Mouse (Mus musculus) heart, adult 2 months (tissue): ENCODE measurements around the gene Rab1a. TPM values are rescaled to one million over a fixed set of nuclear protein-coding genes. Genes with fewer than 3 reads are reported as not detected.
"Not testable (repeated sequence)": the region's sequence is repeated elsewhere in the genome, so short reads cannot be mapped to it uniquely, and the experiment has no call there.

Experiments used
- DNase-seq, 2 experiments: peaks; one replicate each; pipeline ENCODE4 v3.0.0; 2021
- H3K27ac ChIP-seq: fragments of 200-600 bp; 2 replicates; pipeline ENCODE4 v1.8.1; 2022
- H3K27me3 ChIP-seq: fragments of 200-500 bp; 2 replicates; pipeline ENCODE4 v1.6.1; 2012; ENCODE audit warnings: mild to moderate bottlenecking, low read length, inconsistent platforms, mixed read lengths; ENCODE audit not compliant: control insufficient read depth, insufficient read depth
- H3K36me3 ChIP-seq: fragments of 200-500 bp; 2 replicates; pipeline ENCODE4 v1.6.1; 2012; ENCODE audit warnings: low read length, inconsistent platforms; ENCODE audit not compliant: control insufficient read depth, insufficient read depth
- H3K4me1 ChIP-seq: fragments of 200-500 bp; 2 replicates; pipeline ENCODE4 v1.6.1; 2011; ENCODE audit warnings: low read length; ENCODE audit not compliant: control insufficient read depth, insufficient read depth
- H3K4me3 ChIP-seq: fragments of 200-600 bp; 2 replicates; pipeline ENCODE4 v1.8.1; 2022
- H3K79me2 ChIP-seq: fragments of 200-500 bp; replicated peaks from 2 replicates; pipeline ENCODE4 v1.6.1; 2012; ENCODE audit warnings: mild to moderate bottlenecking, inconsistent platforms, low read length, moderate library complexity, mixed read lengths; ENCODE audit not compliant: control insufficient read depth, insufficient read depth
- H3K9ac ChIP-seq: fragments of 200-500 bp; 2 replicates; pipeline ENCODE4 v1.6.1; 2012; ENCODE audit warnings: low read depth, mild to moderate bottlenecking, control low read depth, inconsistent platforms, low read length, mixed read lengths
- CTCF ChIP-seq: fragments of 200-600 bp; IDR thresholded peaks from 2 replicates; pipeline ENCODE4 v1.8.1; 2022; ENCODE audit warnings: antibody characterized with exemption, mild to moderate bottlenecking, moderate library complexity
- EP300 ChIP-seq: fragments of 200-500 bp; IDR thresholded peaks from 2 replicates; pipeline ENCODE4 v1.6.1; 2011; ENCODE audit warnings: low read depth, low read length, control low read depth; ENCODE audit not compliant: insufficient read depth
- POLR2A ChIP-seq: fragments of 200-500 bp; IDR thresholded peaks from 2 replicates; pipeline ENCODE4 v1.6.1; 2011; ENCODE audit warnings: mild to moderate bottlenecking, low read depth, low read length, control low read depth; ENCODE audit not compliant: insufficient read depth
- WGBS: fragments of 180-500 bp; shearing (Covaris S2); methylation state at CpG from one replicate; pipeline ENCODE4 v1.1.7; 2018; 5-methylcytosine and 5-hydroxymethylcytosine counted together
- intact Hi-C: fragments of 180-260 bp; cut with DNase I; formaldehyde crosslinking; loops from one replicate; pipeline ENCODE4 v1.15.1; 2025
- long read RNA-seq: library from polyadenylated mRNA; stranded (forward); transcript quantifications from one replicate; pipeline ENCODE4 v2.0.0, GENCODE M21; 2021
- polyA plus RNA-seq: library from polyadenylated mRNA; depleted of rRNA; stranded (reverse); fragments of >200 nt; gene quantifications from 2 replicates; pipeline ENCODE4 v1.2.3, GENCODE M21; 2012; rRNA removed
- total RNA-seq, 2 experiments: library from RNA; stranded (reverse); gene quantifications; 2 replicates each; pipeline ENCODE4 v1.2.3; 2021

The Rab1a gene
- total RNA-seq: 100 to 1,000 TPM; 119 to 131 TPM
- polyA plus RNA-seq: 52.8 and 93.3 TPM in 2 replicates
- long read RNA-seq, transcript Rab1a-201 (6 exons, 2,827 nt): major isoform, 98 of 103 reads
- long read RNA-seq, partial matches to known transcripts: 1 of 103 reads
- long read RNA-seq, other reads (novel, unspliced or antisense): 4 of 103 reads

DNA sequence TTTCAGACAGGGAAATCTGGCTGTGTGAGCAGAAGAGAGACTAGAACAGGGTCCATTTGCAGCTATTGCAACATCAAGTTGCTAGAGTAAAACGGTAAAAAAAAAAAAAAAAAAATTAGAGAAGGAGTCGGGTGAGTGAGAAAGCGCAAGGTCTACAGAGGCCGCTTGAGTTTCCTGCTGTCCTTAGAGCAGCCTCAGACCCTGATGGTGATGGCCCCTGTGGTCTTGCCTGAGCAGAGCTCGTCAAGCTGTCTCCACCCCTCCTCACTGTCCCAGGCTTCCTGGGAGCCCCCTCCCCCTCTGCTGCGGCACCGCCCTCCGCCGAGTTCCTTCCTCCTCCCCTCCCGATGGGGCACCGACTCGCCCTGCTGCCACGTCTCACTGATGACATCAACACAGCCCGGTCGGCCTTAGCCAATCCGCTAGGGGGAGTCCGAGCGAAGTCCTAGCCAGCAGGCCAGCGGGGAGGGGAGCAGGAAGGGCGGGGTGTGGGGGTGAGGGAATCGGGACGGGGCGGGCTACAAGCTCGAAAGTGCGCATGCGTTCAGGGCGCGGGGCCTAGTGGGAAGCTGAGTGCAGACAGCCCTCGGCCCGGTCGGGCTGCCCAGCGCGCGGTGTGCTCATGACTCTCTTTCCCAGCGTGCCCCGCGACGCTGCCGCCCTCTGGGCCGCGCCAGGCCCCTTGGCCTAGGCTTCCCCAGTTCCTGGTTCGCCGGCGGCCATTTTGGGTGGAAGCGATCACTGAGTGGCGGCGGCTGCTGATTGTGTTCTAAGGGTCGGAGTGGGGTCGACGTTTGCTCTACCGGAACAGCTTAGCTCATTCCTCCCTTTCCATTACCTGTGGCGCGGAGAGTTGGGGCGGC, at the start of gene Rab1a:
Rab1a (plus strand) TSS at position 720 of the 863 bp plus-strand sequence.
- Histone ChIP-seq H3K79me2 (peaks cover 10% of the 10 kb centered on the region), H3K4me1 (peaks cover 16% of the 10 kb centered on the region), H3K4me3 (peak within 1 kb of the TSS; percentile 80), H3K27ac (peak within 1 kb of the TSS; percentile 95), H3K36me3 (peaks cover 26% of the 10 kb centered on the region), H3K27me3 (no peaks in the 10 kb centered on the region), H3K9ac (peak within 1 kb of the TSS; percentile 96)
- TF ChIP-seq CTCF (peak; percentile 74), POLR2A (peak; percentile 97), EP300 (peak; percentile 71; the same call in 1 of the 2 replicates)
- under 1% methylated on average over 53 of the region's 54 CpGs for WGBS
- DNase-seq: peak; percentile 98 to 100
- intact Hi-C loops: loop anchor here (2.0 to 10.0 kb wide), 6 partner anchors 48 to 431 kb away; partner anchors contain the start of genes Actr2, Cep68, Sertad2 and Slc1a4

DNA sequence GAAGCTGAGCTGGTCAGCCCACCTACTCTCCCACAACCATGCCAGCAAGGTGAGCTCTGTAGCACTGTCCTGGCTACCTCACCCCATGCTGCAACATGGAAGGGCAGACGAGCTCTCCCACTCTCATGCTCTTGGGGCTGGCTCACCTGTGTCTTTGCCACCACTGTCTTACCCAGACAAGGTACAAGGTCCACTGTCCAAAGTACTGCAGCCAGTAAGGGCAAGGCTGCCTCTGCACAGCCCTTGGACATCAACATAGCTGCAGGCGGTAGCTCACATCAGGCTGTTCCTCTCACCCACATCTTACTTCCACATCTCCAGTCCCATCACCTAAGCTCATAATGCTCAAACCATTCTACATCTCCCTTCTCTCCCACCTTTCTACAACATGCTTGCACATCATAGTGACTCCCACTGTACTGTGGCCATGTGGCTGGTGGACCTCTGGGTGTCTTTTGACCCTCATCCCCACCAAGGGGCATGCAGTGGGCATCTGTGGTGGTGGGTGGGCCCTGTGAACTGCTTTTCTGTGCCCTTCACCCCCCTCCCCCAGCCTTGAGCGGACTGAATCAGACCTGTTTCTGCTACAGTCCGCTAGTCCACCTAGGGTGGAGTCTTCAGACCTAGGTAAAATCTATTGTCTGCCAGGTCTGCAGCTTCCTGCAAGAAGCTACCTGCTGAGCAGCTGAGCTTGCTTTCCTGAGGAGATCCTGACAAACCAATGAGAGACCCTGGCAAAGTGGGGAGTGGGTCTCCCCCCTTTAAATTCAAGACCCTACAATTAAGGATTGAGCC, 48.9 kb upstream of the Rab1a start:
- TF ChIP-seq CTCF (no peak), EP300 (no peak)
- intact Hi-C loops: no loop called here
- DNase-seq: no peak

DNA sequence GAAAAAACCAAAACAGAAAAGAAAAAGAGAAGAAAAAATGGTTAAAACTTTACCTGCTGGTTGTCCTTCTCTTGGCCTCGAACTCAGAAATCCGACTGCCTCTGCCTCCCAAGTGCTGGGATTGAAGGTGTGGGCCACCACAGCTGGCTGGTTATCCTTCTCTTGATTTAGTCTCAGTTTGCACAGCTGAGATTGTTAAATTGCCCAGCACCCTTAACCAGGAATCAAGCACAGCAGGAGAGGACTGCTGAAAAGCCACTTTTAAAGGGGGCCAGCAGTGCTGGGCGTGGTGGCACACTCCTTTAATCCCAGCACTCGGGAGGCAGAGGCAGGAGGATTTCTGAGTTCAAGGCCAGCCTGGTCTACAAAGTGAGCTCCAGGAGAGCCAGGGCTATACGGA, 47.7 kb upstream of the Rab1a start:
- DNase-seq, H3K27ac ChIP-seq, H3K9ac ChIP-seq, H3K4me1 ChIP-seq, H3K4me3 ChIP-seq, H3K36me3 ChIP-seq, H3K27me3 ChIP-seq, intact Hi-C loops, H3K79me2 ChIP-seq: not testable (repeated sequence)
- 94% methylated on average over 5 of the region's 5 CpGs for WGBS

More for the DNA sequence above, 48.9 kb upstream of the Rab1a start:
- no peak overlapping the region for H3K9ac ChIP-seq
- no peaks in the 10 kb centered on the region for H3K27me3 ChIP-seq
- H3K4me3 ChIP-seq: no peak overlapping the region
- H3K27ac ChIP-seq: no peak overlapping the region
- H3K79me2 ChIP-seq: no peaks in the 10 kb centered on the region
- H3K4me1 ChIP-seq: no peaks in the 10 kb centered on the region
- 89% methylated on average over 4 of the region's 4 CpGs for WGBS
- no peaks in the 10 kb centered on the region for H3K36me3 ChIP-seq

DNA sequence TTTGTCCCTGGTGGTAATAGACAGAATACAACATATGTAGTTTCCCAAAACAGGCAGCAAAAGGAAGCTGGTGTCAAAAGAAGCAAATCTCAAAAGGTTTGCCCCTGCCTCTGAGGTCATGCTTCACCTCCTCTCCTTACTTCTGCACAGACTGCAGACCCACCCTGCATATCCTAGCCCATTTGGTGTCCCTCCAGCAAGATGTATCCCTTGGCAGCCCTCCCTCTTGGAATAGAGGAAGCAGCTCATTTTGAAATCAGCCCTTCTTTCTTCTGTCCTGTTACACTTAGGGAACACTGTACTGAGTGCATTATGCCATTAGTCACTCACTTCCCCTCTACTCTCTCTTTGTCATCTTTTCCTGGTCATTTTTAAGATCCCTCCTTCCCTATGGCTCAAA, 42.4 kb upstream of the Rab1a start:
- H3K4me1 ChIP-seq: peaks cover 1% of the 10 kb centered on the region; the same call in 1 of the 2 replicates
- peak in 1 of 2 experiments; percentile 7 for DNase-seq
- H3K4me3 ChIP-seq: no peak overlapping the region
- H3K27me3 ChIP-seq: no peaks in the 10 kb centered on the region
- TF ChIP-seq POLR2A (no peak), CTCF (no peak), EP300 (no peak)
- H3K36me3 ChIP-seq: no peaks in the 10 kb centered on the region
- no peak overlapping the region for H3K9ac ChIP-seq
- no peaks in the 10 kb centered on the region for H3K79me2 ChIP-seq
- H3K27ac ChIP-seq: no peak overlapping the region
- intact Hi-C loops: no loop called here

DNA sequence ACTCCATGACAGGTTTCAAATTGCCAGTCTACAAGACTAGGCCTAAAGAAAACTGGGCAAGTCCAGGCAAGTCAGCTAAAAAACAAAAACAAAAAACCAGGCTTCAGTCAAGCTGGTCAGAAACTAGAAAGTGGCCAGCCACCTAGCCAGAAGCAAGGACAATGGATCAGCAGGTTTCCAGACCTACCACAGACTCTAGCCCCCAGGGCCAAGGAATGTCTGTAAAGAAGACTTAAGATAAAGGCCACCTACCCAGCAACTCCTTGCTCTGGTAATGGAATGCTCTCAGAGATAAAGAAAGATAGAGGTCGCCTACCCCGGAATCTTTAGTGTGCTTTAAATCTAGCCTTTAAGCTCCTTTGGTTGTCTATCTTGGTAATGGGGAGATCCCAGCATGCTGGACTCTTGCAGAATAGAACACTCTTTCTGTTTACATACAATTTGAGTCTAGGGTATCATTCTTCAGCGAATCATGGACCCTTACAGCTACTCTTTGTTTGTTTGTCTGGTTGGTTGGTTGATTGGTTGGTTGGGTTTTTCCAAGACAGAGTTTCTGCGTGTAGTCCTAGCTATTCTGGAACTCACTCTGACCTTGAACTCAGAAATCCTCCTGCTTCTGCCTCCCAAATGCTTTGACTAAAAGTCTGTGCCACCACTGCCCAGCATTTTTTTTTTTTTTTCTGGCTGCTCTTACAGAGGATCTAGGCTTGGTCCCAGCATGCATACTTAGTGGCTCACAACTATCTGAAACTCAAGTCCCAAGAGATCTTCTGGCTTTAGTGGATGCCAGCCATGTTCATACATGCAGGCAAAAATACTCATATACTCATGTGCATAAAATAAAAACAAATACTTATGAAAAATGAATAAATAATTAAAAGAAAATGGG, 36.0 kb upstream of the Rab1a start:
- intact Hi-C loops: no loop called here
- no peaks in the 10 kb centered on the region for H3K36me3 ChIP-seq
- H3K4me3 ChIP-seq: no peak overlapping the region
- no peaks in the 10 kb centered on the region for H3K4me1 ChIP-seq
- no peak overlapping the region for H3K9ac ChIP-seq
- no peak for DNase-seq
- H3K27me3 ChIP-seq: no peaks in the 10 kb centered on the region
- TF ChIP-seq POLR2A: no peak
- TF ChIP-seq EP300: no peak
- TF ChIP-seq CTCF: no peak
- no peaks in the 10 kb centered on the region for H3K79me2 ChIP-seq
- H3K27ac ChIP-seq: no peak overlapping the region
- 55% methylated on average over 4 of the region's 4 CpGs for WGBS
